ENCODE assay signal across 8 mouse cellular contexts in genomic region chr17:80205657-80206056, GRCm38 (mm10). TPM values are rescaled to one million over a fixed set of nuclear protein-coding genes. Genes with fewer than 3 reads are reported as not detected.
DNase-seq lines count a peak whose midpoint lies in the region; ATAC-seq and TF ChIP-seq lines count a peak whose summit lies in the region.

No protein-coding gene starts in this region.

- H3K9ac ChIP-seq in heart, embryonic 15.5 days = peak overlapping the region; percentile 98
- peak overlapping the region; percentile 98 for H3K9ac ChIP-seq in hindbrain, embryonic 13.5 days
- H3K9ac ChIP-seq in midbrain, embryonic 13.5 days (replicated peaks) = peak overlapping the region; percentile 96

- no peaks in the 10 kb centered on the region for H3K27me3 ChIP-seq in heart, embryonic 15.5 days
- no peaks in the 10 kb centered on the region for H3K27me3 ChIP-seq in hindbrain, embryonic 13.5 days
- H3K27me3 ChIP-seq in midbrain, embryonic 13.5 days = no peaks in the 10 kb centered on the region

- H3K4me2 ChIP-seq in heart, embryonic 15.5 days = peak overlapping the region; percentile 85
- peak overlapping the region; percentile 81 for H3K4me2 ChIP-seq in hindbrain, embryonic 13.5 days
- peak overlapping the region; percentile 86 for H3K4me2 ChIP-seq in midbrain, embryonic 13.5 days (replicated peaks)

- peaks cover 31% of the 10 kb centered on the region for H3K36me3 ChIP-seq in heart, embryonic 15.5 days
- H3K36me3 ChIP-seq in hindbrain, embryonic 13.5 days = peaks cover 35% of the 10 kb centered on the region
- peaks cover 28% of the 10 kb centered on the region for H3K36me3 ChIP-seq in midbrain, embryonic 13.5 days

- H3K4me1 ChIP-seq in heart, embryonic 15.5 days (replicated peaks) = peaks cover 12% of the 10 kb centered on the region
- no peaks in the 10 kb centered on the region; the same call in 1 of the 2 replicates for H3K4me1 ChIP-seq in bone marrow, adult 2 months (ENCODE audit: control insufficient read depth, insufficient read depth, low read length)
- H3K4me1 ChIP-seq in hindbrain, embryonic 13.5 days (replicated peaks) = peaks cover 19% of the 10 kb centered on the region
- peaks cover 29% of the 10 kb centered on the region for H3K4me1 ChIP-seq in midbrain, embryonic 13.5 days (replicated peaks)

- peak overlapping the region; percentile 94; the same call in 1 of the 2 replicates for H3K27ac ChIP-seq in heart, embryonic 15.5 days
- no peak overlapping the region for H3K27ac ChIP-seq in bone marrow, adult 2 months (ENCODE audit: control insufficient read depth, insufficient read depth, low read depth, low read length, poor library complexity)
- peak overlapping the region; percentile 100; the same call in 1 of the 2 replicates for H3K27ac ChIP-seq in hindbrain, embryonic 13.5 days
- H3K27ac ChIP-seq in midbrain, embryonic 13.5 days = peak overlapping the region; percentile 99; the same call in 1 of the 2 replicates

- no peak for TF ChIP-seq POLR2A in bone marrow, adult 2 months (IDR thresholded peaks at IDR 0.05; ENCODE audit: borderline replicate concordance, control insufficient read depth, low read depth, low read length)

- H3K9me3 ChIP-seq in heart, embryonic 15.5 days (replicated peaks) = no peaks in the 10 kb centered on the region
- H3K9me3 ChIP-seq in hindbrain, embryonic 13.5 days = no peaks in the 10 kb centered on the region
- no peaks in the 10 kb centered on the region for H3K9me3 ChIP-seq in midbrain, embryonic 13.5 days

- no peak for ATAC-seq in heart, embryonic 15.5 days (replicated peaks; ENCODE audit: insufficient number of reproducible peaks, insufficient read depth, low FRiP score, low read depth)
- ATAC-seq in hindbrain, embryonic 13.5 days (ENCODE audit: low FRiP score) = no peak
- ATAC-seq in midbrain, embryonic 13.5 days = no peak

- no peak for TF ChIP-seq CTCF in bone marrow, adult 2 months (IDR thresholded peaks at IDR 0.05; ENCODE audit: control insufficient read depth, insufficient read depth, low read length)

- no peak for DNase-seq in heart, adult 18-20 months
- DNase-seq in layer of hippocampus, postnatal 10 days (ENCODE audit: low spot score in 2 of 2) = no peak
- DNase-seq in ovary, postnatal 36 days (ENCODE audit: low spot score) = no peak
- no peak for DNase-seq in adrenal gland, adult 8-10 months

- 9% methylated on average over 5 of the region's 5 CpGs for WGBS in heart, embryonic 15.5 days
- 13% methylated on average over 5 of the region's 5 CpGs for WGBS in bone marrow, adult 2 months
- WGBS in hindbrain, embryonic 13.5 days = 35% methylated on average over 5 of the region's 5 CpGs
- 40% methylated on average over 5 of the region's 5 CpGs for WGBS in midbrain, embryonic 13.5 days

- peak overlapping the region; percentile 98 for H3K4me3 ChIP-seq in heart, embryonic 15.5 days
- peak overlapping the region; percentile 97 for H3K4me3 ChIP-seq in bone marrow, adult 2 months (replicated peaks; ENCODE audit: control insufficient read depth, low read depth, low read length)
- H3K4me3 ChIP-seq in hindbrain, embryonic 13.5 days = peak overlapping the region; percentile 87
- peak overlapping the region; percentile 83 for H3K4me3 ChIP-seq in midbrain, embryonic 13.5 days (replicated peaks)

RNA-seq across cellular contexts. Expression of gene Srsf7, which starts 1.4 kb away (rescaled TPM):
- 252 and 294 TPM in 2 replicates for polyA plus RNA-seq in heart, embryonic 15.5 days (2015; fragmentation: Nextera tagmentation; extraction: Ambion mirVana)
- 10 to 100 TPM; 43.0 to 47.0 TPM for total RNA-seq in heart, adult 18-20 months (2021)
- 166 and 167 TPM in 2 replicates for polyA plus RNA-seq in bone marrow, adult 2 months (2011; ENCODE audit: insufficient read depth, insufficient read length, low replicate concordance, missing spikeins)
- 480 and 495 TPM in 2 replicates for polyA plus RNA-seq in hindbrain, embryonic 13.5 days (2015; fragmentation: Nextera tagmentation; extraction: Ambion mirVana)
- 565 and 592 TPM in 2 replicates for polyA plus RNA-seq in midbrain, embryonic 13.5 days (2015; fragmentation: Nextera tagmentation; extraction: Ambion mirVana)
- 100 to 1,000 TPM; 122 to 141 TPM for total RNA-seq in layer of hippocampus, postnatal 10 days (2021)
- 100 to 1,000 TPM in 3 of 4 experiments, 10 to 100 TPM in 1; 96.8 to 150 (median 119) TPM for total RNA-seq in adrenal gland, adult 8-10 months (2022)

RNA-seq across cellular contexts. Expression of gene Ttc39d, which starts 1.6 kb away (rescaled TPM):
- polyA plus RNA-seq in heart, embryonic 15.5 days (2015; fragmentation: Nextera tagmentation; extraction: Ambion mirVana) = 0.10 TPM in 1 of 2 replicates, not detected in the other
- under 1 TPM in 1 of 2 experiments, not detected in 1; 0.10 TPM for total RNA-seq in heart, adult 18-20 months (2021)
- not detected in 2 replicates for polyA plus RNA-seq in bone marrow, adult 2 months (2011; ENCODE audit: insufficient read depth, insufficient read length, low replicate concordance, missing spikeins)
- 0.17 and 0.18 TPM in 2 replicates for polyA plus RNA-seq in hindbrain, embryonic 13.5 days (2015; fragmentation: Nextera tagmentation; extraction: Ambion mirVana)
- 0.07 and 0.23 TPM in 2 replicates for polyA plus RNA-seq in midbrain, embryonic 13.5 days (2015; fragmentation: Nextera tagmentation; extraction: Ambion mirVana)
- total RNA-seq in layer of hippocampus, postnatal 10 days (2021) = under 1 TPM; 0.16 to 0.22 TPM
- under 1 TPM in 2 of 4 experiments, not detected in 2; 0.09 to 0.11 TPM for total RNA-seq in adrenal gland, adult 8-10 months (2022)

RNA-seq across cellular contexts. Expression of gene Gemin6, which starts 18.6 kb away (rescaled TPM):
- polyA plus RNA-seq in heart, embryonic 15.5 days (2015; fragmentation: Nextera tagmentation; extraction: Ambion mirVana) = 24.2 and 26.0 TPM in 2 replicates
- total RNA-seq in heart, adult 18-20 months (2021) = 1 to 10 TPM; 4.2 to 4.8 TPM
- 7.8 and 10.4 TPM in 2 replicates for polyA plus RNA-seq in bone marrow, adult 2 months (2011; ENCODE audit: insufficient read depth, insufficient read length, low replicate concordance, missing spikeins)
- 21.0 and 22.9 TPM in 2 replicates for polyA plus RNA-seq in hindbrain, embryonic 13.5 days (2015; fragmentation: Nextera tagmentation; extraction: Ambion mirVana)
- 24.3 and 25.7 TPM in 2 replicates for polyA plus RNA-seq in midbrain, embryonic 13.5 days (2015; fragmentation: Nextera tagmentation; extraction: Ambion mirVana)
- total RNA-seq in layer of hippocampus, postnatal 10 days (2021) = 1 to 10 TPM; 5.1 to 6.8 TPM
- 10 to 100 TPM in 1 of 4 experiments, 1 to 10 TPM in 3; 6.9 to 10.9 (median 9.2) TPM for total RNA-seq in adrenal gland, adult 8-10 months (2022)
